Mouse (Mus musculus) embryonic facial prominence, embryonic 13.5 days (tissue): ENCODE measurements at regions not wholly inside any gene's neighbourhood (a gene's known extent, or its start where the extent isn't known, plus 50 kb on each side); places are given as distances from the start of the nearest gene placed in this dataset.

Experiments used
- ATAC-seq: fragments of 200-750 bp; cut with Nextera tagmentation; 2 replicates; pipeline ENCODE4 v1.8.0; 2017; ENCODE audit warnings: low read depth; ENCODE audit not compliant: insufficient number of reproducible peaks, insufficient read depth, low FRiP score, low TSS enrichment
- H3K27ac ChIP-seq: fragments of 300-500 bp; sonication (generic); 2 replicates; pipeline ENCODE4 v1.5.1; 2015; ENCODE audit warnings: moderate library complexity, mild to moderate bottlenecking, inconsistent platforms
- H3K27me3 ChIP-seq: fragments of 300-500 bp; sonication (generic); 2 replicates; pipeline ENCODE4 v1.6.1; 2015; ENCODE audit warnings: mild to moderate bottlenecking, inconsistent platforms
- H3K36me3 ChIP-seq: fragments of 300-500 bp; sonication (generic); 2 replicates; pipeline ENCODE4 v1.6.1; 2015; ENCODE audit warnings: mild to moderate bottlenecking, inconsistent platforms
- H3K4me1 ChIP-seq: fragments of 300-500 bp; sonication (generic); 2 replicates; pipeline ENCODE4 v1.6.1; 2015; ENCODE audit warnings: inconsistent platforms
- H3K4me2 ChIP-seq: fragments of 300-500 bp; sonication (generic); 2 replicates; pipeline ENCODE4 v1.6.1; 2015; ENCODE audit warnings: moderate library complexity, mild to moderate bottlenecking, inconsistent platforms
- H3K4me3 ChIP-seq: fragments of 300-500 bp; sonication (generic); 2 replicates; pipeline ENCODE4 v1.5.1; 2015; ENCODE audit warnings: mild to moderate bottlenecking, inconsistent platforms
- H3K9ac ChIP-seq: fragments of 300-500 bp; sonication (generic); 2 replicates; pipeline ENCODE4 v1.6.1; 2015; ENCODE audit warnings: mild to moderate bottlenecking, inconsistent platforms
- H3K9me3 ChIP-seq: fragments of 300-500 bp; sonication (generic); 2 replicates; pipeline ENCODE4 v1.6.1; 2016; ENCODE audit warnings: inconsistent platforms
- whole genome bisulfite sequencing: fragments of 180-500 bp; shearing (Covaris S2); methylation state at CpG from one replicate; pipeline ENCODE4 v1.1.7; 2015; ENCODE audit warnings: mixed read lengths; 5-methylcytosine and 5-hydroxymethylcytosine counted together

- H3K27ac ChIP-seq, result no peak overlapping the region
- no peak overlapping the region for H3K9ac ChIP-seq
These were observed 523.7 kb downstream of the Tbc1d22a start for GRCm38 (mm10) chr15:86737945-86738344.

GRCm38 (mm10) chr15:86738356-86738755 is 524.1 kb downstream of the Tbc1d22a start:
- no peak overlapping the region for H3K27ac ChIP-seq
- H3K4me1 ChIP-seq, result peaks cover 5% of the 10 kb centered on the region; the same call in 1 of the 2 replicates
- no peak overlapping the region for H3K4me2 ChIP-seq
- no peak overlapping the region for H3K9ac ChIP-seq
- H3K36me3 ChIP-seq, result no peaks in the 10 kb centered on the region
- H3K4me3 ChIP-seq, result no peak overlapping the region
- WGBS, result 45% methylated on average over 5 of the region's 5 CpGs
- H3K27me3 ChIP-seq, result no peaks in the 10 kb centered on the region
- no peak for ATAC-seq
- H3K9me3 ChIP-seq, result no peaks in the 10 kb centered on the region

More at GRCm38 (mm10) chr15:86737945-86738344, 523.7 kb downstream of the Tbc1d22a start:
- Histone ChIP-seq H3K36me3 (no peaks in the 10 kb centered on the region), H3K27me3 (no peaks in the 10 kb centered on the region), H3K4me2 (no peak overlapping the region), H3K4me3 (no peak overlapping the region), H3K9me3 (no peaks in the 10 kb centered on the region), H3K4me1 (peaks cover 5% of the 10 kb centered on the region; the same call in 1 of the 2 replicates)
- no peak for ATAC-seq

- no peak for ATAC-seq
- Histone ChIP-seq H3K27ac (no peak overlapping the region), H3K4me1 (peaks cover 5% of the 10 kb centered on the region; the same call in 1 of the 2 replicates), H3K4me3 (no peak overlapping the region), H3K9ac (no peak overlapping the region), H3K4me2 (no peak overlapping the region), H3K27me3 (no peaks in the 10 kb centered on the region), H3K36me3 (no peaks in the 10 kb centered on the region), H3K9me3 (no peaks in the 10 kb centered on the region)
- WGBS, result 88% methylated on average over 5 of the region's 5 CpGs
These were observed 524.5 kb downstream of the Tbc1d22a start for GRCm38 (mm10) chr15:86738776-86739175.

GRCm38 (mm10) chr15:86751436-86752136 is 537.3 kb downstream of the Tbc1d22a start:
- no peaks in the 10 kb centered on the region for H3K36me3 ChIP-seq
- H3K4me3 ChIP-seq, result no peak overlapping the region
- no peak for ATAC-seq
- H3K27me3 ChIP-seq, result no peaks in the 10 kb centered on the region
- H3K9me3 ChIP-seq, result no peaks in the 10 kb centered on the region
- H3K9ac ChIP-seq, result no peak overlapping the region
- H3K4me1 ChIP-seq, result 0 out of 2 replicates have a peak, but pooled peaks cover 5% of the 10 kb centered on the region
- no peak overlapping the region for H3K27ac ChIP-seq
- WGBS, result 57% methylated on average over 10 of the region's 10 CpGs
- no peak overlapping the region for H3K4me2 ChIP-seq

- H3K4me3 ChIP-seq, result no peak overlapping the region
- no peak overlapping the region for H3K27ac ChIP-seq
- H3K4me1 ChIP-seq, result no peaks in the 10 kb centered on the region
- H3K36me3 ChIP-seq, result no peaks in the 10 kb centered on the region
- H3K4me2 ChIP-seq, result no peak overlapping the region
- ATAC-seq, result no peak
- 86% methylated on average over 10 of the region's 10 CpGs for WGBS
- no peak overlapping the region for H3K9ac ChIP-seq
- H3K9me3 ChIP-seq, result no peaks in the 10 kb centered on the region
- no peaks in the 10 kb centered on the region for H3K27me3 ChIP-seq
These were observed 549.5 kb downstream of the Tbc1d22a start for GRCm38 (mm10) chr15:86763581-86764375.

- 87% methylated on average over 2 of the region's 2 CpGs for WGBS
- no peak for ATAC-seq
- no peak overlapping the region for H3K9ac ChIP-seq
These were observed 553.4 kb downstream of the Tbc1d22a start for GRCm38 (mm10) chr15:86767623-86768022.

GRCm38 (mm10) chr15:86773041-86773440 is 558.8 kb downstream of the Tbc1d22a start:
- Histone ChIP-seq H3K9me3 (no peaks in the 10 kb centered on the region), H3K4me3 (no peak overlapping the region), H3K27me3 (no peaks in the 10 kb centered on the region), H3K4me1 (peaks cover 5% of the 10 kb centered on the region; the same call in 1 of the 2 replicates), H3K27ac (no peak overlapping the region), H3K9ac (no peak overlapping the region), H3K36me3 (no peaks in the 10 kb centered on the region), H3K4me2 (no peak overlapping the region)
- WGBS, result 76% methylated on average over 7 of the region's 7 CpGs
- ATAC-seq, result no peak

More at GRCm38 (mm10) chr15:86767623-86768022, 553.4 kb downstream of the Tbc1d22a start:
- H3K4me3 ChIP-seq, result no peak overlapping the region
- no peak overlapping the region for H3K27ac ChIP-seq
- peaks cover 5% of the 10 kb centered on the region; the same call in 1 of the 2 replicates for H3K4me1 ChIP-seq
- H3K27me3 ChIP-seq, result no peaks in the 10 kb centered on the region
- no peak overlapping the region for H3K4me2 ChIP-seq
- no peaks in the 10 kb centered on the region for H3K9me3 ChIP-seq
- no peaks in the 10 kb centered on the region for H3K36me3 ChIP-seq

GRCm38 (mm10) chr15:86777998-86778397 is 563.7 kb downstream of the Tbc1d22a start:
- Histone ChIP-seq H3K27ac (no peak overlapping the region), H3K36me3 (no peaks in the 10 kb centered on the region), H3K4me3 (no peak overlapping the region), H3K9ac (no peak overlapping the region), H3K4me2 (no peak overlapping the region), H3K27me3 (no peaks in the 10 kb centered on the region), H3K4me1 (no peaks in the 10 kb centered on the region), H3K9me3 (no peaks in the 10 kb centered on the region)
- ATAC-seq, result no peak
- WGBS, result 87% methylated on average over 11 of the region's 11 CpGs

- no peak overlapping the region for H3K4me3 ChIP-seq
- no peaks in the 10 kb centered on the region for H3K4me1 ChIP-seq
- H3K9me3 ChIP-seq, result no peaks in the 10 kb centered on the region
- H3K27ac ChIP-seq, result no peak overlapping the region
- no peak for ATAC-seq
- H3K36me3 ChIP-seq, result no peaks in the 10 kb centered on the region
- 90% methylated on average over 11 of the region's 11 CpGs for WGBS
- no peaks in the 10 kb centered on the region for H3K27me3 ChIP-seq
- H3K9ac ChIP-seq, result no peak overlapping the region
- H3K4me2 ChIP-seq, result no peak overlapping the region
These were observed 566.9 kb downstream of the Tbc1d22a start for GRCm38 (mm10) chr15:86781160-86781559.

- WGBS, result 48% methylated on average over 3 of the region's 3 CpGs
- no peak overlapping the region for H3K9ac ChIP-seq
- no peaks in the 10 kb centered on the region for H3K9me3 ChIP-seq
- ATAC-seq, result no peak
- no peaks in the 10 kb centered on the region for H3K36me3 ChIP-seq
- H3K4me3 ChIP-seq, result no peak overlapping the region
- no peak overlapping the region for H3K27ac ChIP-seq
- no peaks in the 10 kb centered on the region for H3K27me3 ChIP-seq
- no peak overlapping the region for H3K4me2 ChIP-seq
- H3K4me1 ChIP-seq, result no peaks in the 10 kb centered on the region
These were observed 580.5 kb downstream of the Tbc1d22a start for GRCm38 (mm10) chr15:86794716-86795115.

- H3K27ac ChIP-seq, result no peak overlapping the region
- no peak overlapping the region for H3K9ac ChIP-seq
- H3K4me2 ChIP-seq, result no peak overlapping the region
- no peak overlapping the region for H3K4me3 ChIP-seq
- no peaks in the 10 kb centered on the region for H3K27me3 ChIP-seq
- H3K36me3 ChIP-seq, result no peaks in the 10 kb centered on the region
- H3K4me1 ChIP-seq, result no peaks in the 10 kb centered on the region
- no peak for ATAC-seq
- H3K9me3 ChIP-seq, result no peaks in the 10 kb centered on the region
- 85% methylated on average over 9 of the region's 9 CpGs for WGBS
These were observed 584.4 kb downstream of the Tbc1d22a start for GRCm38 (mm10) chr15:86798474-86799178.
